Mouse (Mus musculus): ENCODE measurements around the gene Ankfy1.
"Not testable (repeated sequence)": the region's sequence is repeated elsewhere in the genome, so short reads cannot be mapped to it uniquely, and the experiment has no call there.

The Ankfy1 gene

GRCm38 (mm10) chr11:72689551-72690510 lies at the start of gene Ankfy1:
Ankfy1 (plus strand) TSS chr11:72690006.
- peak; percentile 97 to 99 for DNase-seq (ENCODE audit: low read depth in 2 of 2, low spot score in 2 of 2)

DNA sequence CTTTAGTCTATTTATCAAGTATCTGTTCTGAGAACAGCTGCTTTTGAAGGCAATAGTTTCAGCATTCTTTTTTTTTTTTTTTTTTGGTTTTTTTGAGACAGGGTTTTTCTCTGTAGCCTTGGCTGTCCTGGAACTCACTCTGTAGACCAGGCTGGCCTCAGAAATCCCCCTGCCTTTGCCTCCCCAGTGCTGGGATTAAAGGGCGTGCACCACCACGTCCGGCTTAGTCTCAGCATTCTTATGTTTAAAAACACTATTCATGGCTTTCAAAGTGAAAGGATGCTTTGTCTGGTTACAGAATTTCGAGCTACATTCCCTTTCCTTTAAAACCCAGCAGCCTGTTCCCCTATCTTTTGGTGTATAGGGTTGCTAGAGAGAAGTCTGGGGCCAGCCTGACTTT lies 47.1 kb upstream of the Ankfy1 start:
- DNase-seq (ENCODE audit: low read depth in 2 of 2, low spot score in 2 of 2) = no peak

DNA sequence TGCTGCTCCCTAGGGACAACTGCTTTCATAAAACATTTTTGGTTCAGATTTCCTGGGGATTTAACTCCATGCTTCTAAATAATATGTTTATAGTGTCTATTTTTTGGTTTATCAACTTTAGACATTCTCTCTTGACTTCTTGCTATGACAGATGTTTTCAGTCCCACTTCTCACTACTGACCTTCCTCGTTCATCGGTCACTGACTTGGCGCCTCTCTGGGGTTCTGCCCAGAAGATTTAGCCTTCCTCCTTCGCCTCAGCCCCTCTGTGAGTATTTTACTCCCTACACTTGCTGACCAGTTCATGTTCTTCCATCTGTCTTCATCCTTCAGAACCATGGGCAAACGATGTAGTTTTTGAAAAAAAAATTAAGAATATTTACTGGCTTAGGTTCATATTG lies 44.4 kb upstream of the Ankfy1 start:
- no peak for DNase-seq (ENCODE audit: low read depth in 2 of 2, low spot score in 2 of 2)

DNA sequence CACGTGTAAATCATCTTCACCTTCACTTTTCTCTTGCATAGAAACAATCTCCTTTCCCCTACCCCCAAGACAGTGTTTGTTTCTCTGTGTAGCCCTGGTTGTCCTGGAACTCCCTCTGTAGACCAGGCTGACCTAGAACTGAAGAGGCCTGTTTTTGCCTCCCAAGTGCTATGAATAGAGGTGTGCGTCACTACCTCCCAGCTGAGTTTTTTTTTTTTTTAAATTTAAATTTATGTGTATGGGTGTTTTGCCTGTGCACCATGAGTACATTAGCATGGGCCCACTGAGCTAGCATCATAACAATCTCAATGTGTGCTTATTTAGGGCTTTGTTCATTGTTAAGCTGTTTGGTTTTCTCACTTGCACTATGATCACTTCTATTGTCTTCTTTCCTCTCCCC lies 39.5 kb upstream of the Ankfy1 start:
- no peak for DNase-seq (ENCODE audit: low read depth in 2 of 2, low spot score in 2 of 2)

- DNase-seq (ENCODE audit: low read depth in 2 of 2, low spot score in 2 of 2) = no peak
These were observed 29.9 kb upstream of the Ankfy1 start for GRCm38 (mm10) chr11:72659918-72660317.

GRCm38 (mm10) chr11:72660359-72660758 lies 29.4 kb upstream of the Ankfy1 start:
- no peak for DNase-seq (ENCODE audit: low read depth in 2 of 2, low spot score in 2 of 2)

- DNase-seq (ENCODE audit: low read depth in 2 of 2, low spot score in 2 of 2) = no peak
These were observed 25.2 kb upstream of the Ankfy1 start for GRCm38 (mm10) chr11:72664641-72665040.

DNA sequence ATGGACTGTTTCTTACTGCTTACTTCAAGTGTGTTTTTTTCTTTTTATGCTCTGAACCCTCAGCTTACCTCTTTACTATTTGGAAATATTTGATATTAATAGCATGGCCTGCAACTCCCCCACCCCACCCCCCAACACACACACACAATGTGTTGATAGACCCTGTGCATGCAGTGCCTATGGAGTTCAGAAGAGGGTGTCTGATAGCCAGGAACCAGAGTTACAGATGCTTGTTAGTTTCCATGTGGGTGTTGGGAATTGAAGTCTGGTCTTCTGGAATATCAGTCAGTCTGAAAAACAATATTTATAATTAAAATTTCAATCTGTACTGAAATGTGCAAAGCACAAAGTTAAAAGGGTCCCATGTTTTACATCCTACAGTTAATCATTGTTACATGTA lies 19.2 kb upstream of the Ankfy1 start:
- no peak for DNase-seq (ENCODE audit: low read depth in 2 of 2, low spot score in 2 of 2)

DNA sequence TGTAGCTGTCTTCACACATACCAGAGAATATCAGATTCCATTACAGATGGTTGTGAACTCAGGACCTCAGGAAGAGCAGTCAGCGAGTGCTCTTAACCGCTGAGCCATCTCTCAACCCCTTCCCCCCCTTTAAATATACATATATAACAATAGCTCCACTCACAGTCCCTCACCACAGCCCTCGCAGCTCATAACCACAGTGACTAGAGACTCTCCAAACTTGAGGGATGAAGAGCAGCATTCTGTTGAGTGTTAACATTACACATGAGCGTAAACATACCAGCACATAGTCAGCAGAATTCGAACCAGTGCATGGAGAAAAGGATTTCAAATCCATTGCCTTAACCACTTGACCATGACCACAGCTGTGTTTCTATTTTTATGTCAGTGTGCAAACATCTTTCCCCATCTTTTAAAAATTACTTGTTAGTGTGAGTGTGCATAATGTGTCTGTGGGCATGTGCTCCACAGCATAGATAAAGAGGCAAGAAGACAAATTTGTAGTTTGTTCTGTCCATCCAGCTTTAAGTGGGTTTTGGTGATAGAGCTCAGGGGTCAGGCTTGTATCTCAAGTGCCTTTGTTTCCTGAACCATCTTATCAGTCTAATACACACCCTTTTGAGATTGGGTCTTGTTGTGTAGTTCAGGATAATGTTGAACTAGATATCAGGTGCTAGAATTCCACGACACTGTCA lies 18.4 kb upstream of the Ankfy1 start:
- DNase-seq (ENCODE audit: low read depth in 2 of 2, low spot score in 2 of 2) = no peak

GRCm38 (mm10) chr11:72672438-72672837 lies 17.4 kb upstream of the Ankfy1 start:
- DNase-seq (ENCODE audit: low read depth in 2 of 2, low spot score in 2 of 2) = no peak

DNA sequence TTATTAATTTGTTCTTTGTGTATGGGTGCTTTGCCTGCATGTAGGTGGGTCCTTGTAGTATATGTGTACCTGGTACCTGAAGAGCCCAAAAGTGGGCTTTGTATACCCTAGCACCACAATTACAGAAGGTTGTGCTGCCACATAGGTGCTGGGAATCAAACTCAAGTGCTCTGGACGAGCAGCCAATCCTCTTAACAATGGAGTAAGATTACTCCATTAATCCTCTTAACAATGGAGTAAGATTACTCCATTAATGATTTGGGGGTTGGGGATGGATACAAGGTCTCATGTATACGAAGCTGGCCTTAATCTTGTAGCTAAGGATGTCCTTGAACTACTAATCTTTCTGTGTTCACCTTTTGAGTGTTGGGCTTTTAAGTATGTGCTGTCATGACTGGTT lies 14.5 kb upstream of the Ankfy1 start:
- no peak for DNase-seq (ENCODE audit: low read depth in 2 of 2, low spot score in 2 of 2)

DNA sequence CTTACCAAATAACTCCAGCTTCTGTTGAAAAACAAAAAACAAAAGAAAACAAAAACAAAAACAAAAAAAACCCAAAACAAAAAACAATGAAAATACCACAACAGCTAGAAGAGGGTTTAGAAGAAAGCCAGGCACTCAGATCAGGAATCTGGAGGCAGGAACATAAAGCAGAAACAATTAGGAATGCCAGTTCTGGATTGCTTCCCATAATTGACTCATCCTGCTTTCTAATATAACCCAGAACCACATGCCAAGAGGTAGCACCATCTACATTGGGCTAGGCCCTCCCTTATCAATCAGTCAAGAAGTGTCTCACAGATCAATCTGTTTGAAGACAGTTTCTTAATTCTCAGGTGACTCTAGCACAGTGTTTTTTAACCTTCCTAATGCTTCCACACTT lies 9.1 kb upstream of the Ankfy1 start:
- DNase-seq (ENCODE audit: low read depth in 2 of 2, low spot score in 2 of 2) = no peak

DNA sequence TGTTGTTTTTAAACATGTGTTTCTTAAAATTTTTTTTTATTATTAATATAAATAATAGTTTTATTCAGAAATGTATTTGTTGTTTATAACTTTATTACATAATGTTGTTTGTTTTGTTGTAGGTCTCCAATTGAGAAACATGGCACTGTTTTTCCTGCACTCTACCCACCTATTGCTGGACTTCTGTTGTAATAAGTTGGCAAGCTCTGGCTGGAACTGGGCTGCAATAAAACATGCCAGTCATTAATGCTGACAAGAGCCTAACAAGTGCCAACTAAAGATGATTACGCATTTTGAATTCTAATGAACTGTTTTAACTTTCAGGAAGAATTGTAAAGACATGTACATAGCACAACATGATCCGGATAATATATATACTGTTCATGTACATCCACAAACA lies 6.4 kb upstream of the Ankfy1 start:
- no peak for DNase-seq (ENCODE audit: low read depth in 2 of 2, low spot score in 2 of 2)

DNA sequence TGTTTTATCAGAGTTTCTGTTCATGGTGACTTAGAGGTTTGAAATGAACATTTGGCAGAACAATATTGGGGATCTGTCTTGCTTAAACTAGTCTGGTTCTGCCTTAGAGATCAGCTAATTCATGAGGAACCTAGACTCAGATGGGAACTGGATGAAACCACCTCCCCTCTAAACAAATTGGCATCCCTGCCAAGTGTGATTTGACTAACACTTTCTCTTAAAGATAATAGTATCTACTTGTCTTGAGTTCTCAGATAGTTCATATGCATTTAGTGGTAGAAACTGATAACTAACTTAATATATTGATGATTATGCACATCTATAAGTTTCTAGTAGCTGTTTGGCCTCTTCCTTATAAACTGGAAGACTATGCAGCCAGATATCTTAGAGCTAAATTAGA lies 3.1 kb upstream of the Ankfy1 start:
- no peak for DNase-seq (ENCODE audit: low read depth in 2 of 2, low spot score in 2 of 2)

GRCm38 (mm10) chr11:72688242-72688641 lies 1.6 kb upstream of the Ankfy1 start:
- DNase-seq (ENCODE audit: low read depth in 2 of 2, low spot score in 2 of 2) = no peak

DNA sequence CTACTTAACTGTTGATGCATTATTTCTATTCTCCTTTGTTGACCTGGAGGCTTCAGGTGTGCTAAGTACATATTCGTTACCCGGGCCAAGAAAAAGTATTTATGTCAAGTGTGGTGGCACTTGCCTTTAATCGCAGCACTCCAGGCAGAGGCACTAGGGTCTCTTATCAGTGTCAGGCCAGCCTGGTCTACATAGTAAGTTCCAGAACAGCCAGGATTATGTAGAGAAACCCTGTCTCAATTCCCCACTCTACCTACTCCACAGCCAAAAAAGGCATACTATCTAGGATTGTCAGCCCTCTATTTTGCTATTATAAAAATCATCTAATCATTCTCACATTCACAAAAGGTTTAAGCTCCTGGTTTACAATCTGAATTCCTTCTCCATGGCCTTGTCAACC lies 691 bp upstream of the Ankfy1 start:
- DNase-seq (ENCODE audit: low read depth in 2 of 2, low spot score in 2 of 2) = no peak

DNA sequence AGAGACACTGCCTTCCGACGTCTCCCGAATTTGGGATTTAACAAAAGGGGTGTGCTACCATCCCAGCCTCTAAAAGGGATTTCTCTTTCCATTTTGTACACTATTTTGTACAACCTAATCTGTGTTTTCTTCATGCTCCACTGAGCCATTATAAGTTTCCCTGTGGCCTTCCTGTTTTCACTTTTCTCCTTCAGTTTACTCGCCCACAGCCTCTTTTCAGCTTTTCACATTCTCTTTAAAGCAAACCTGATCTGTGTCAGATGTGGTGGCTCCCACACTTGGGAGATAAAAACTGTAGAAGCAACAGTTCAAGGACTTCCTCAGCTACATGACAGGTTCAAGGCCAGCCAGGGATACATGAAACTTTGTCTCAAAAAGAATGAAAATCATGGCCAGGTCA lies 2.5 kb downstream of the Ankfy1 start:
- DNase-seq (ENCODE audit: low read depth in 2 of 2, low spot score in 2 of 2) = no peak

- DNase-seq (ENCODE audit: low read depth in 2 of 2, low spot score in 2 of 2) = no peak
These were observed 5.2 kb downstream of the Ankfy1 start for GRCm38 (mm10) chr11:72695025-72695424.

DNA sequence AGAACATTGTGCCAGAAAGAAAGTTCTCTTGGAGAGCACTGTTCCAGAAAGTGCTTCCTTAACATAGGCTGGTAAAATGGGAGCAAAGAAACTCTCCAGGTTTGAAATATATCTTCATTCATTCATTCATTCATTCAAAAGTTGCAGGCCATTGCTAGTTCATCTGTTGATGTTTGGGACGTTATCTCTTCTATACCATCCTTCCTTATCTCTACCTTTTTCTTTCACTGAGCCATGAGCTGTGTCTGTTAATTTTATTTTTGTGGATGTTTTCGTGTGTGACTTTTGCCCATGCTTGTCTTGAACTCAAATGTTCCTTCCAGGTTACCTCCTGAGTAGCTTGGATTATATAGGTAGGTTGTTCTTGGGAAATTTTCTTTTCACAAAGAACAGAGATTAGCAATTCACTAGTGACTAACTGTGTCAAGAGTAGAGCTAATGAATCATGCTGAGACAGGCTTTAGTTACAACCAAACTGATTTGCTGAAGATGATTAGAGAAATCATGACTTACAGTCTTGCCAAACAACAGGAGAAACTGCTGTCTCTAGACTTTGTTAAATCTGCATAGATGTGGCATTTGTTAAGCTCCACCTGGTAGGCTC lies 6.7 kb downstream of the Ankfy1 start:
- DNase-seq (ENCODE audit: low read depth in 2 of 2, low spot score in 2 of 2) = no peak

DNA sequence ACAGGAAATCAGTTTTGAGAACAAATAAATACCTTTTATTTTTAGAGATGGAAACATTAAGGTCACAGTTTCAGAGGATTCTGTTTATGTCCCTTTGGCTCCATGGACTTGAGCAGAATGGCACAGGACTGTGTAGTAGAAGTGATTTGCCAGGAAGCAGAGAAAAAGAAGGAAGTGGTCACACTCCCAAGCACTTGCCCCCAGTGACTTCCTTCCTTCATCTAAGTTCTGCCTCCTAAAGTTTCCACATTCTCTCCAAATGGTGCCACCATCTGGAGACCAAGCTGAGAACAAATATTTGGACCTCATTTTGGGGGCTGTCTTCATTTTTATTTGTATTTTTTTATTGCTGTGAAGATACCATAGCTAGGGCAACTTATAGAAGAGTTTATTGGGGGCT lies 7.5 kb downstream of the Ankfy1 start:
- DNase-seq (ENCODE audit: low read depth in 2 of 2, low spot score in 2 of 2) = no peak

GRCm38 (mm10) chr11:72705111-72705510 lies 15.3 kb downstream of the Ankfy1 start:
- not testable (repeated sequence) for DNase-seq (ENCODE audit: low read depth in 2 of 2, low spot score in 2 of 2)

- DNase-seq (ENCODE audit: low read depth in 2 of 2, low spot score in 2 of 2) = no peak
These were observed 22.9 kb downstream of the Ankfy1 start for GRCm38 (mm10) chr11:72712721-72713120.
